Mouse (Mus musculus) c-Kit-positive CD71-positive TER-119-positive erythroid progenitor cells, embryonic 14.5 days (primary cell): Measurements from ENCODE around the gene Enkur.
A peak's percentile ranks its signal among the peaks of the same experiment; 100 is the strongest.
"Not testable (repeated sequence)": the region's sequence is repeated elsewhere in the genome, so short reads cannot be mapped to it uniquely, and the experiment has no call there.

Experiments
- DNase-seq: peaks from one replicate; pipeline ENCODE4 v3.0.0-alpha.2; 2013; ENCODE audit warnings: low spot score

The Enkur gene

GRCm38 (mm10) chr2:21204912-21205830, at the start of gene Enkur, which contains the start of gene Thnsl1:
Gene Enkur (minus strand): TSS chr2:21205365.
Gene Thnsl1 (plus strand): TSS chr2:21205724.
- peak; percentile 96 for DNase-seq

GRCm38 (mm10) chr2:21254308-21254707, 49.1 kb upstream of the Enkur start:
- no peak for DNase-seq

GRCm38 (mm10) chr2:21253644-21254043, 48.5 kb upstream of the Enkur start:
- DNase-seq = no peak

- DNase-seq = no peak
These were observed 40.4 kb upstream of the Enkur start for GRCm38 (mm10) chr2:21245477-21246102.

GRCm38 (mm10) chr2:21244986-21245385, 39.8 kb upstream of the Enkur start:
- no peak for DNase-seq

GRCm38 (mm10) chr2:21244104-21244503, 38.9 kb upstream of the Enkur start:
- DNase-seq = not testable (repeated sequence)

- no peak for DNase-seq
These were observed 31.7 kb upstream of the Enkur start for GRCm38 (mm10) chr2:21236846-21237245.

GRCm38 (mm10) chr2:21235844-21236386, 30.8 kb upstream of the Enkur start:
- DNase-seq = no peak

GRCm38 (mm10) chr2:21234871-21235648, 29.9 kb upstream of the Enkur start:
- DNase-seq = peak; percentile 29

GRCm38 (mm10) chr2:21231147-21231546, 26.0 kb upstream of the Enkur start:
- DNase-seq = no peak

GRCm38 (mm10) chr2:21230276-21230675, 25.1 kb upstream of the Enkur start:
- DNase-seq = no peak

- no peak for DNase-seq
These were observed 17.6 kb upstream of the Enkur start for GRCm38 (mm10) chr2:21222453-21223384.

GRCm38 (mm10) chr2:21215284-21215683, 10.1 kb upstream of the Enkur start:
- no peak for DNase-seq

GRCm38 (mm10) chr2:21214322-21214721, 9.2 kb upstream of the Enkur start:
- no peak for DNase-seq

GRCm38 (mm10) chr2:21211361-21211760, 6.2 kb upstream of the Enkur start:
- DNase-seq = no peak

- no peak for DNase-seq
These were observed 1.1 kb upstream of the Enkur start for GRCm38 (mm10) chr2:21206278-21206677.

GRCm38 (mm10) chr2:21205831-21206159, 630 bp upstream of the Enkur start:
- no peak for DNase-seq

- no peak for DNase-seq
These were observed 2.4 kb downstream of the Enkur start for GRCm38 (mm10) chr2:21202754-21203153.

GRCm38 (mm10) chr2:21199051-21199450, 6.1 kb downstream of the Enkur start:
- DNase-seq = no peak

- DNase-seq = no peak
These were observed 9.9 kb downstream of the Enkur start for GRCm38 (mm10) chr2:21195233-21195632.

- DNase-seq = no peak
These were observed 13.9 kb downstream of the Enkur start for GRCm38 (mm10) chr2:21191232-21191631.
